Mouse (Mus musculus) forelimb bud, embryonic 11.5 days (tissue): ENCODE measurements around the gene Baz2b.
A peak's percentile ranks its signal among the peaks of the same experiment; 100 is the strongest.

Experiments used
- DNase-seq: peaks from one replicate; pipeline ENCODE4 v3.0.0-alpha.2; 2012; ENCODE audit warnings: low read depth, low spot score

Gene Baz2b

GRCm38 (mm10) chr2:59959668-59960494, 249.8 kb downstream of the Baz2b start:
- DNase-seq: no peak

- no peak for DNase-seq
These were observed 251.1 kb downstream of the Baz2b start for GRCm38 (mm10) chr2:59958543-59958942.

- DNase-seq: no peak
These were observed 253.7 kb downstream of the Baz2b start for GRCm38 (mm10) chr2:59955916-59956315.

GRCm38 (mm10) chr2:59954791-59955190, 254.8 kb downstream of the Baz2b start:
- DNase-seq: no peak

DNA sequence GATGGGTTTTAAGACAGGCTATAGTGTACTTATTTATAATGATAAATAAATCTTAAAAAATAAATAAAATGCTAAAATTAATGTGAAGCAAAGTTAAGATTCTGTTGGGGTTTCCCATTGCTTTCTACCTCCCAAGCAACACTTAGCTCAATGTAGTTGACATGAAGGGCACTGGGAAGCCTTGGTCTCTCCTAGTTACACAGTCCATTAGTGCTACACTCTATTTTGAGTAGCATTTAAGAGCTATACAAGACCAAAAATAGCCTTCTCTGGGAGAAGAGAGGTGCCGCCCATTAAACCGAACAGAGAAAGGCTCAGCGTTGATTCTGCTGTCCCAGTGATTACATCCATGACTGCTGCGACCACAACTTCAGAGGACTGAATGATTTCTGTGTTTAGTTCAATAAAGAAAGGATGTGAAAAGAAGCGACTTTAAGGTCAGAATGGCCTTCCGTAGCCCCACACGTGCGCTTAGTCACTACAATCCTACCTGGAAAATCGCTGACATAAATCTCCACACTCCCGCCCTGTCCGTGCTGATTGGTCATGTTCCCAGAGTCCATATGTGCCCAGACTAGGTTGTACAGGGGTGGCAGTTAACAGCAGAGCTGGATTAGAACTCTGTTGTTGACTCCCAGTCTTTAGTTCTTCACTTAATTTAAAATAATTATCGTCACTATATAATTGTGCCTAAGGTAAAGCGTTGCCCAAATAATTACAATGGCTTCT, 257.2 kb downstream of the Baz2b start:
- no peak for DNase-seq

- no peak for DNase-seq
These were observed 257.9 kb downstream of the Baz2b start for GRCm38 (mm10) chr2:59951706-59952105.

DNA sequence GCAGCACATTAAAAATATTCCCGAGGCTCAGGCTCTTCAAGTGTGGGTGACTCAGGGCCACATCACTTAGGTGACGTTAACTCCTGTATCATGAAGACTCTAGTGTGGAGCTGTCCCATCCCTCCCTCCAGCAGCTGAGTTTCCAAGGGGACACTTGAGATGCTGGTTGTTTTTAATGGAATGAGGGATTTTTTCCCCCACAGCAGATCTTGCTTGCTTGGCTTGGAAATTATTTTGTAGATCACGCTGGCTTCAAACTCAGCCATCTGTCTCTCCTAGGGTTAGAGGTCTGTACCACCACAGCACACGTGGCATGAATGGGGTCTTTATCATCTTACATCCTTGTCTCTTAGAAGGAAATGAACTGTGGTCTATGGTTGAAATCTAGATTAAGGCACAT, 258.5 kb downstream of the Baz2b start:
- DNase-seq: no peak

DNA sequence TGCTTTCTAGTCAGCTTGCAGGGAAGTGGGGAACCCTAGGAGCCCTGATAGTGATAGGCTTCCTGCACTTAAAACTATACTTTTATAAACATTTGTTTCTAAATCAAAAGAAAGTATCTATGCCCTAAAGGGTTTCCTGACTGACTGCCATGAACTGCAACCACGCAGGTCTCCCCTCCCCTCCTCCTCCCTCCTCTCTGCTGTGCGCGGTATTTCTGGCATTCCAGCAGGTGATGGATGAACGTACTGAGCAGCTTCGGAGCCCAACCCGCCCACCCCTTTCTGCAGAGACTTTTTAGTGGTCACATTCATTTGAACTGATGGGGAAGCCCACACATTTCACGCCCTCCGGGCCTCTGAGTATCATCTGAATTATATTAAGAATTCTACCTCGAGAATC, 273.3 kb downstream of the Baz2b start:
- peak; percentile 48 for DNase-seq

GRCm38 (mm10) chr2:59933129-59933528, 276.5 kb downstream of the Baz2b start:
- DNase-seq: no peak

DNA sequence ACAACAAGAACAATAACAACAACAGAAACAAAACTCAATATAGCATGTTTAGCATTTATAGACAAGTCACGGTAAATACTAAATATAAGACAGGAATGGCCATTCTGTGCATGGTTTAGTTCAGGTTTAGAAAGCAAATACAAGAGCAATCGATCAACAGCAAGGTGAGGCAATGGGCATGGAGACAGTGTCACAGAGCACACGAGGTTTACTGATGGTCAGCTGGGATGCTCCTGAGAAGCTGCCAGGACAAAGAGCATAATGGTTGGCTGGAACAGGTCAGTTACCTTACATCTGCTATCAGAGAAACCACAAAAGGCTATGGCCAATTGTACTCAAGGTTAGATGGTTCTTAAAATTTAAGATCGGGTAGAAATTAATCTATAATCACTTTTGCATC, 277.4 kb downstream of the Baz2b start:
- DNase-seq: no peak

- DNase-seq: no peak
These were observed 296.0 kb downstream of the Baz2b start for GRCm38 (mm10) chr2:59913610-59914009.

DNA sequence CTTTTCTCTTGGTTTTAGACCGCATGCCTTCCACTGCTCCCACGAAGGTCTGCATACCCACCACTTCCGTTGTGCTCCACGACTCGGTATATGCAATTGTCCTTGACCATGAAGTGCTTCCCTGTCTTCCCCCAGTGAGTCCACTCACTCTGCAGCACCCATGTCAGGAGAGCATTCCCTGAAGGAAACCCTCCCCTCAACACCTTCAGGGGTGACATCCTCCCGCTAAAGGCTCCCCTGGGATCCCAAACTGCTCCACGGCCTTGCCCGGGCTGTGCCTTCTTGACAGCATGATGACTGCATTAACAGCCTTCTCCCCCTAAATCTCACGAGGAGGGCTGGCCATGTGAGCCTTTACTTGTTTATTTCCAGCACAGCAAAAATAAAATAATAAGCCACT, 301.6 kb downstream of the Baz2b start:
- no peak for DNase-seq

- DNase-seq: no peak
These were observed 305.6 kb downstream of the Baz2b start for GRCm38 (mm10) chr2:59904007-59904406.

GRCm38 (mm10) chr2:59898666-59899065, 311.0 kb downstream of the Baz2b start:
- no peak for DNase-seq

DNA sequence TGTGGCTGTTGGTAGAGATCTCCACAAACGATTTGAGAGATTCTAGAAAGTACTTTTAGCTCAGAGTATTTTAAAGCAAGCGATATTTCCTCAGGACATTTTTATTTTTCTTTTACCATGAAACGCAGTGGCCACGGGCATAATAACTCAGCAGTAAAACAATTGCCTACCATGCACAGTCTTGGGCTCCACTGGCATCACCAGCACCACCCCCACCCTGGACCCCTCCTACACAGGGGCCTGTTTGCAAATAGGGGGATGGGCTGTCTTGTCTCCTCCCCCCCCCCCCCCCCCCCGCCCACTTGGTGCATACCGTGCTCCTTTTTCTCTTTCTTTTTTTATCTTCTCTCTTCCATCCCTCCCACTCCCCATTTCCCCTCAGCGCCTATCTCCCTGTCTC, 311.5 kb downstream of the Baz2b start:
- no peak for DNase-seq

GRCm38 (mm10) chr2:59896837-59897236, 312.8 kb downstream of the Baz2b start:
- DNase-seq: no peak

DNA sequence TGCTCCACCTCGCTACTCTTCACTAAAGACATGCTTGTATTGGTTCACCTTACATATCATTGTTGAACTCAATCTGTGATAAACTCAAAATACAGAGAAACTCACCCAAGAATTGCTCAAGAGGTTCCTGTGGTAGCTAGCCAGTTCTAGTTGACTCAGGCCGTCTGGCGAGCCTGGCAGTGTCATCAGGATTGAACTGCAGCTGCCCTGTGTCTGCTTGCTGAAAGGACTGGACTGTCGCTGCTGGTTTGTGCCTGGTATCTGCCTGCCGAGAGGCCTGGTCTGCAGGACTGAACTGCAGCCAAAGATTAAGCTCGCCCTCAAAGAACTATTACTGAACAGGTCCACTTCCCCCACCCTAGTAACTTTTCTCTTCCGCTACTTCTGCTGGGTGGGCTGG, 313.2 kb downstream of the Baz2b start:
- DNase-seq: no peak

GRCm38 (mm10) chr2:59889699-59890098, 319.9 kb downstream of the Baz2b start:
- no peak for DNase-seq

DNA sequence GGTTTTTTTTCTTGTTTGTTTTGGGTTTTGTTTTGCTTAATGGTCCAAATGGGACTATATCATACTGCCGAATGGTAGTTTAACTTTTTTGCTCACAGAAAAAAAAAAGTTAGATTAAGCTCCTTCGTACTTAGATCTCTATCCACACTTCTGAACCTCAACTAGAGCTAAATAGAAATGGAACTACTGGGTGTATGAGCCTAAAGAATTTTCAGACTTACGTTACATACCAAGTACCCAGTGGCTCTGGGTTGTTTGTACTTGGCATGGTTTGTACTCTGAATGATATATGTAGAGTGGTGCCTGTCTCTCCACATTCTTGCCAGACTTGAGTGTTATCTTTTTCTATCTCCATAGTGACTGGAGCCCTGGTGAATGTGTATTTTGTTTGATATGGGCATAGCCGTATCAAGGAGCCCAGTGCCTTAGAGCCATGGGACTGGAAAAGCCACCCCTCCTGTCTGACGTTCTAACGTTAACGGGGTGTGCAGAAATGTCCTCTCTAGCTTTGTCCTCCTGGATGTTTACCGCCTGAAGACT, 326.8 kb downstream of the Baz2b start:
- DNase-seq: no peak

DNA sequence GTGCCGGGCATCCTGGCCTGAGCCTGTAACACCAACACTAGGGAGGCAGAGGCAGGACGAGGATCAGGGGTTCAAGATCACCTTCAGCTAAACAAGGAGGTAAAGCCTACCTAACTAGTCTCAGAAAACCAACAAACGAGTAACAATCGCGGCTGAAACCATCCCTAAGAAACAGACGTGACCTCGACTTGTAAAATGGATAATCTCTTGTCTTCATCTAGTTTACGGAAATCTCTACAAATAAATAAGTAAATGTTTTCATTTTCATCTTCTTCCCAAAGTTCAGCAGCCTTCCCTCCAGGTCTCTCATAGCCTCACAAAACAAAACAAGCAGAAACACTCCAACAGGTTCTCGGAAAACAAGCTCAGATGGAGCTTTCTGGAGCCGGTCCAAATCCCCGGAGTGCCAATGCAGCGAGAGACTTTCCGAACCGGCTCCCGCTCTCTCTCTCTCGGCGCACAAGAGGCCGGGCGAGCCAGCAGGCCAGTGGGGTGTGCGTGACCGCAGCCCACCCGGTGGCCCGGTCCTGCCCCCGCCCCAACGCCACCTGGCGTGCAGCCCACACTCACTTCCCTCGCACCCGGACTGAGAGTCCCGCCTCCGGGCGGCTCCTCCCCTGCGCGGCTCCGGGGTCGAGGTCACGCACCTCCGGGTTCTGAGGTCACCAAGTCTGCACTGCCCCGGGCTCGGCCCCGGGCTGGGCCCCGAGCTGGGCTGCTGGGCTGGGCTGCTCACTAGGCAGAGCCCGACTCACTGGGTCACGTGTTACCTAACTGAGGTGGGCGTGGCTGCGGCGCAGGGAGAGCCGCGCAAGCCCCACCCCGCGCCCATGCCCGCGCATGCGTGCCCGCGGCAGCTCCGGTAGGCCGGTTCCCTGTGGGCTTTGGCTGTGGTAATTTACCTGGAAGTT, 327.6 kb downstream of the Baz2b start, which contains the start of gene Wdsub1:
Gene Wdsub1 (minus strand): TSS at position 761 of the 911 bp plus-strand sequence.
- peak; percentile 90 for DNase-seq

- no peak for DNase-seq
These were observed 328.2 kb downstream of the Baz2b start for GRCm38 (mm10) chr2:59881404-59881803.

DNA sequence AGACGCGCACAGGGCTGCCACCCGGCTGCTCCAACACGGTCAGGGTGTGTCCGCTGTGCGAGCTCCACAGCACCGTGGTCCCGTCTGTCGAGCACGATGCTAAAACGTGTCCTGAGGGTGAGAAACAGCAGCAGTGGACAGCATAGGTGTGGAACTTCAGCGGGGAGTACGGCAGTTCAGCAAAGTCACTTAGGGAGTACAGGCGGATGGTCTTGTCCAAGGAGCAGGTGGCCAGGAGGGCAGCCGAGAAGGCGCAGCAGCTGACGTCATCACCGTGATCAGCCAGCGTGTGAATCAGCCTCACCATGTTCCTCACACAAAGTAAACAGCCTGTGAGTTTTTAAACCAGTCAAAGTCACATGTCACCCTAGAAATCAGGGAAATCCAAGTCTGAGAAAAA, 331.4 kb downstream of the Baz2b start:
- DNase-seq: no peak
